Mouse (Mus musculus) small intestine, adult 2 months (tissue): ENCODE measurements around the gene Rptor.

Experiments
- CTCF ChIP-seq: fragments of 200-500 bp; IDR thresholded peaks from 2 replicates; pipeline ENCODE4 v1.5.1; 2012; ENCODE audit warnings: low read depth, mild to moderate bottlenecking, control low read depth, inconsistent platforms, low read length, moderate library complexity, mixed read lengths; ENCODE audit not compliant: insufficient replicate concordance, insufficient read length; ENCODE audit errors: extremely low read depth
- POLR2A ChIP-seq: fragments of 200-500 bp; IDR thresholded peaks from 2 replicates; pipeline ENCODE4 v1.6.1; 2012; ENCODE audit warnings: low read depth, mild to moderate bottlenecking, control low read depth, inconsistent platforms, low read length, moderate library complexity

DNA sequence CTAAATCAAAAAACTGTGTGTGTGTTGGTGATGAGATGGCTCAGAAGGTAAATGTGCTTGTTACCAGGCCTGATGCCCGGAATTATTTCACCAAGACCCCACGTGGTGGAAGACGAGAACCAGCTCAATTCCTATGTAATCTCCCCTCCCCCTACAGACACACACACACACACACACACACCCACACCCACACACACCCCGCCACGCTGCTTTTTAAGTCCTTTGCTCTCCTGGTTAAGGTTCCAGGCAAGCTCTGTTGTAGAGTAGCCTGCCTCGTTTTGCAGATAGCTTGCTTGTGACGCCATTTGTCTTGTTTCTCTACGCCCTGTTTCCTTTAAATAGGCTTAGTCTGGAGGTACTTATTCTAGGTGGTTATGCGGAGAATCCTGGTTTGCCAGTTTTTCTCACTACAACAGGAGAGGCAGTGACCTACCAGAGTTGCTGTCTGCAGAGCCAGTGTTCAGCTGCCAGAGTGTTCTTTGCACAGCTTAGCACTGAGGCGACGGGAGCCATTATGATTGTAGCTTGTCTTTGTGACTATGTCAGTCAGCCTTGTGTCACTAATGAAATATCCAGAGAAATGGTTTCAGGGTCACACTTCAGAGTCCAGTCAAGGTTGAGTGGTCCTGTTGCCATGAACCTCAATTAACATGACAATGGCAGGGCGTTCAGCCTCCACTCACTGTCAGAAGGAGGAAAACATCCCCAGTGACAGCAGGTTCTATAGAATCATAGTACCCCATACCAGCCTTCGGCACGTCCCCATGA is 42.1 kb downstream of the Rptor start:
- TF ChIP-seq CTCF, result no peak
- no peak for TF ChIP-seq POLR2A
